Mouse (Mus musculus) stomach, embryonic 14.5 days (tissue): ENCODE measurements around the gene Ptgds. TPM values are rescaled to one million over a fixed set of nuclear protein-coding genes. Genes with fewer than 3 reads are reported as not detected.

Source experiments
- ATAC-seq: fragments of 200-750 bp; cut with Nextera tagmentation; 2 replicates; pipeline ENCODE4 v1.8.0; 2017; ENCODE audit warnings: low read depth, moderate TSS enrichment; ENCODE audit not compliant: insufficient number of reproducible peaks, insufficient read depth, low FRiP score
- H3K27ac ChIP-seq: fragments of 300-500 bp; sonication (generic); 2 replicates; pipeline ENCODE4 v1.5.1; 2014; ENCODE audit warnings: mild to moderate bottlenecking, low read length, moderate library complexity, mixed read lengths
- H3K27me3 ChIP-seq: fragments of 300-500 bp; sonication (generic); 2 replicates; pipeline ENCODE4 v1.6.1; 2014; ENCODE audit warnings: low read length, control low read depth, mixed read lengths; ENCODE audit not compliant: control insufficient read depth, insufficient read depth
- H3K36me3 ChIP-seq: fragments of 300-500 bp; sonication (generic); 2 replicates; pipeline ENCODE4 v1.6.1; 2014; ENCODE audit warnings: mild to moderate bottlenecking, control low read depth, low read length, moderate library complexity, mixed read lengths; ENCODE audit not compliant: control insufficient read depth, insufficient read depth
- H3K4me1 ChIP-seq: fragments of 300-500 bp; sonication (generic); 2 replicates; pipeline ENCODE4 v1.6.1; 2014; ENCODE audit warnings: low read length, control low read depth, mixed read lengths; ENCODE audit not compliant: control insufficient read depth, insufficient read depth
- H3K4me2 ChIP-seq: fragments of 300-500 bp; sonication (generic); replicated peaks from 2 replicates; pipeline ENCODE4 v1.6.1; 2014; ENCODE audit warnings: low read depth, low read length, control low read depth
- H3K4me3 ChIP-seq: fragments of 300-500 bp; sonication (generic); 2 replicates; pipeline ENCODE4 v1.5.1; 2014; ENCODE audit warnings: low read depth, low read length, control low read depth
- H3K9ac ChIP-seq: fragments of 300-500 bp; sonication (generic); replicated peaks from 2 replicates; pipeline ENCODE4 v1.6.1; 2014; ENCODE audit warnings: low read depth, mild to moderate bottlenecking, control low read depth, low read length, moderate library complexity, mixed read lengths
- H3K9me3 ChIP-seq: fragments of 300-500 bp; sonication (generic); 2 replicates; pipeline ENCODE4 v1.6.1; 2016; ENCODE audit warnings: low read depth, low read length, control low read depth; ENCODE audit not compliant: control insufficient read depth
- WGBS: fragments of 180-500 bp; shearing (Covaris S2); extraction: QIAGEN DNeasy Blood & Tissue Kit; methylation state at CpG from one replicate; pipeline ENCODE4 v1.1.7; 2014; 5-methylcytosine and 5-hydroxymethylcytosine counted together
- polyA plus RNA-seq: library from polyadenylated mRNA; unstranded; fragments of >200 nt; fragmentation: Nextera tagmentation; extraction: Ambion mirVana; gene quantifications from 2 replicates; pipeline ENCODE4 v1.2.1, GENCODE M21; 2014

Gene Ptgds
- polyA plus RNA-seq, 1 experiment from 2014 or later: 5.3 TPM

DNA sequence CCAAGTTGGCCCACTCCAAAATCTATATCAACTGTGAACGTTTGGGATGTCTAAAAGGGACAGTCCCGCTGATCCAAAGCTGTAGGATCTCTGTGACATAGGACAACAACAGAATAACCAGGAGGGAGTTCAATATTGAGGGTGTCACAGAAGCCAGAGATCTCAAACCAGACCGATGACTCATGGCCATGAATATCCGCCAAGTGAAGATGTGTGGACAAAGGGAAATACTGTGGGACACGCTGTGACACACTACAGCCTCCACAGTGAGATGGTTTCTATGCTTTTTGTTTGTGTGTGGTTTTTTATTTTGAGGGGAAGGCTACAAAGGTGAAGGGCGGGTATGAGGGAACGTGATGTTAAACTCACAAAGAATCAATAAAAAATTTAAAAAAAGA lies 18.8 kb upstream of the Ptgds start:
- Histone ChIP-seq H3K4me2 (no peak overlapping the region), H3K9ac (no peak overlapping the region), H3K36me3 (no peaks in the 10 kb centered on the region), H3K27me3 (no peaks in the 10 kb centered on the region), H3K4me1 (no peaks in the 10 kb centered on the region), H3K4me3 (no peak overlapping the region), H3K9me3 (no peaks in the 10 kb centered on the region), H3K27ac (no peak overlapping the region)
- WGBS: 76% methylated on average over 7 of the region's 7 CpGs
- no peak for ATAC-seq

DNA sequence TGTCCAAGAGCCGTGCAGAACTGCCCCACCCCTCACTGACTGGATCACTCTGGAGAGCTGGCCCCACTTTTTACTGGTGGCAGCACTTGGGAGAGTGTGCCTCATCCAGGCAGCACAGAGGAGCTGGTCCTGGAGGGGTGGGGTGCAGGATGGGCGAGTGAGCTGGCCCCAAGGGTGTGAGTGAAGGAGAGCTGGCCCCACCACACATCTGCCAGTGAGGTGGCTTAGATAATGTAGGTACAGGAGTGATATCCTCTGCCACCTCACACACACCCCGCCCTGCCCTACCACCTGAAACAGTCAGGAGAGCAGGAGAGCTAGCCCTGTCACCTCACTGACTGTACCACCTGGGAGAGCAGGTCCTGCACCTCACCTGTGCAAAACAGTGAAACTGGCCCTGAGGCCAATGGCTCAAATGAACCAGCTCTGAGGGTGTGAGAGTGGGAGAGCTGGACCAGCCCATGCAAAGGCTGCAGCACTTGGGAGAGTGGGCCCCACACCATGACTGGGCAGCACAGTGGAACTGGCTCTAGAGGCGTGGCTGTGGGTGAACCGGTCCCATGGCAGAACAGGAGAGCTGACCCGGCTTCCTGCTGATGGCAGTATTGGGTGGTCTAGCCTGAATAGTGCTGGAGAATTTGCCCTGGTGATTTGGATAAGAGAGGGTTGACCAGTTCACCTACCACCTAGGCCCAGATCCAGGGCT lies 18.3 kb upstream of the Ptgds start:
- Histone ChIP-seq H3K36me3 (no peaks in the 10 kb centered on the region), H3K9ac (no peak overlapping the region), H3K4me2 (no peak overlapping the region), H3K27me3 (no peaks in the 10 kb centered on the region), H3K9me3 (no peaks in the 10 kb centered on the region), H3K4me3 (no peak overlapping the region), H3K4me1 (no peaks in the 10 kb centered on the region), H3K27ac (no peak overlapping the region)
- no peak for ATAC-seq
- 66% methylated on average over 6 of the region's 6 CpGs for WGBS

DNA sequence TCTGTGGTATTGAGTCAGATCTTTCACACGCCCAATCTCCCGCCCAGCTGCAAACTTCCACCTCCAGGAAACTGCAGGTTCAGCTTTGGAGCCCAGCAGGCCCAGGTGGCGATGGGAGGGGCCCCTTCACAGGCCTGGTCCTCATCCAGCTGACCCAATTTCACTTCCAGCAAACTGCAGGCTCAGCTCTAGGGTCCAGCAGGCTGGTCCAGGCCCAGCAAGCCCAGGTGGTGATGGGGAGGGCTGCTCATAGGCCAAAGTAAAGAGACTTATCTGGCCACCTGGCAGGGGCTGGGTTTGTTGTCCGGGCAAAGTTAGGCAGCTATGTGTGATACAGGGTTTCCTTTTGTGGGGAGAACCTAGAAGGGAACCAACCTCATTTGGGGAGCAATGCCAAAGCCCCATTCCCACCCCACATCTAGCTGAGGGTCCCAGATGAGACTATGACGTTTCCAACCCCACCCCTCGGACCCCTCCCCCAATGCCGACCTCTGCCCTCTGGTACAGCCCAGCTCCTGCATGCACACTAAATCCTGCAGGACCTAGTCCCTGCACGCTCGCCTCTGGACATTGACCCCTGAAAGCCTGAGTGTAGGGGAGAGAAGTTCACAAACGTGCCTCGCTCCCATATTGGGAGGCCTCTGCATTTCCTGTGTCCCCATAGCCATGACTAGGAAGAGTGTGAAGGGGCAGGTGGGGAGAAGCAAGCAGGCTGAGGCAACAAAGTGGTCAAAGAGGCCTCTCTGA lies 15.2 kb upstream of the Ptgds start:
- Histone ChIP-seq H3K27me3 (no peaks in the 10 kb centered on the region), H3K4me2 (no peak overlapping the region), H3K4me3 (no peak overlapping the region), H3K9me3 (no peaks in the 10 kb centered on the region), H3K27ac (no peak overlapping the region), H3K4me1 (no peaks in the 10 kb centered on the region), H3K36me3 (no peaks in the 10 kb centered on the region), H3K9ac (no peak overlapping the region)
- WGBS: 55% methylated on average over 11 of the region's 11 CpGs
- no peak; the same call in 1 of the 2 replicates for ATAC-seq

DNA sequence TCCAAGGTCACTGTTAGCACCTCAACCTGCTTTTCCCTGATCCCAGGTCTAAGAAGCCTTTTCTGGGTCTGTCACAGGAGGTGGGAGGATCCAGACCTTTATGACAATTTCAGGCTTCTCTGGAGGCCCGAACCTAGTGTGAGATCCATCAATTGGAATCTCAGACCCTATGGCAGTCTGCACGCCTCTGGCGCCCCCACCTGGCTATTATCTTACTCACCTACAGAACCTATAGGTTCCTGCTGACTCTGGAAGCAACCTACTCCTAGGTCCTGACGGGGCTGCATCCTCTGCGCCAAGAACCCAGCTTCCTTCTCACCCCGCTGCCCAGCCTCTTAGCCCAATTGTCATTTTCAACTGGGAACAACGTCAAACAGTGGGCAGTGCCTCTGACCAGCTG lies 13.1 kb upstream of the Ptgds start:
- no peak for ATAC-seq
- whole genome bisulfite sequencing: 20% methylated on average over 7 of the region's 7 CpGs
- no peaks in the 10 kb centered on the region for H3K27me3 ChIP-seq

DNA sequence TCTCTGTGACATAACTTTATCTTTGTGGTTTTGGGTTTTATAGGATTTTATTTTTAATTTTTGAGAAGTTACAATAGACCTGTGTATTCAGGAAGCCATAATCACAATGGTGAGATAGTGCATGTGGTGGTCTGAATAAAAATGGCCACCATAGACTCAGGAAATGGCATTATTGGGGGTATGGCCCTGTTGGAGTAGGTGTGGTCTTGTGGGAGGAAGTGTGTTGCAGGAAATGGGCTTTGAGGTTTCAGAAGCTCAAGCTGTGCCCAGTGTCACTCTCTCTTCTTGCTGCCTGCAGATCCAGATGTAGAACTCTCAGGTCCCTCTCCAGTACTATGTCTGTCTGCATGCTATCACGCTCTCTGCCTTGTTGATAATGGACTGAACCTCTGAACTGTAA lies 10.7 kb upstream of the Ptgds start:
- no peak for ATAC-seq
- no peaks in the 10 kb centered on the region for H3K27me3 ChIP-seq
- WGBS: 93% methylated on average over 1 of the region's 1 CpGs
- H3K9ac ChIP-seq: no peak overlapping the region
- no peaks in the 10 kb centered on the region for H3K4me1 ChIP-seq
- H3K4me3 ChIP-seq: no peak overlapping the region
- no peaks in the 10 kb centered on the region for H3K9me3 ChIP-seq
- no peak overlapping the region for H3K4me2 ChIP-seq
- H3K36me3 ChIP-seq: no peaks in the 10 kb centered on the region
- H3K27ac ChIP-seq: no peak overlapping the region

More for the DNA sequence above, 13.1 kb upstream of the Ptgds start:
- Histone ChIP-seq H3K4me3 (no peak overlapping the region), H3K9me3 (no peaks in the 10 kb centered on the region), H3K36me3 (no peaks in the 10 kb centered on the region), H3K9ac (no peak overlapping the region), H3K27ac (no peak overlapping the region), H3K4me2 (no peak overlapping the region), H3K4me1 (no peaks in the 10 kb centered on the region)

DNA sequence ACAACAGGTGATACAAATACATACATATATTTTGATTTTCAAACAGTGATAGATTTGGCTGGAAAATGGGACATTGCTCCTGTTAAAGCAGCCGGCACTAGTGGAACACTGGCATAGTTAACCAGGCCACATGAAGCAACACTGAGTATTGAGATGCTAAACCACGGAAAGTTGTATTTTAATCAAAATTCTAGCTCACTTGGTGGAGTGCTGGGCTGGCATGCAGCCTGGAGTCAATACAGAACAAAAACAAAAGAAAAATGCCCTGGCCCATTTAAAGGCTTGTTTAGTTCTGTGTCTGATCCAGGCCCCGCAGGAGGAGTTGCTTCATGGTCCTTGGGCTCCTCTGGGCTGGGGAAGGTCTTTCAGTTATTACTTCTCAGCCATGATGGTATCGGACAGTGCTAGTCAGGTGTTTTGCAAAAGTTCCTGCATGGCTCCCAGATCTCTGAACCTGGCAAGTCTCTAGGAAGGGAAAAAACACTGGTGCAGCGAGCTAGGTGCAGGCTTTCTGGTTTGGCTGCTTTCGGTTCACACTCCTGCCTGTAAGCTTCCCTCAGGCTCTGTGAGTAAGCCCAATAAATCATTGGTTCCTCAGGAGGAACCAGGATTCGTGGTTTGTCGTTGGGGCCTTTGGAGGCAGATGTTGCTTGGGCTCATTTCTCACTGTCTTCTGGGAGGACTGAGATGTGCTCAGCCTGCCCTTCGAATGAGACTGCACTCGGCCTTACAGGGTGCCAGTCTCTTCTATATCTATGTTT lies 9.9 kb upstream of the Ptgds start:
- no peaks in the 10 kb centered on the region for H3K27me3 ChIP-seq
- no peak for ATAC-seq
- no peak overlapping the region for H3K4me2 ChIP-seq
- H3K9me3 ChIP-seq: no peaks in the 10 kb centered on the region
- H3K27ac ChIP-seq: no peak overlapping the region
- no peaks in the 10 kb centered on the region for H3K4me1 ChIP-seq
- no peaks in the 10 kb centered on the region for H3K36me3 ChIP-seq
- H3K4me3 ChIP-seq: no peak overlapping the region
- no peak overlapping the region for H3K9ac ChIP-seq
- 54% methylated on average over 10 of the region's 10 CpGs for WGBS

DNA sequence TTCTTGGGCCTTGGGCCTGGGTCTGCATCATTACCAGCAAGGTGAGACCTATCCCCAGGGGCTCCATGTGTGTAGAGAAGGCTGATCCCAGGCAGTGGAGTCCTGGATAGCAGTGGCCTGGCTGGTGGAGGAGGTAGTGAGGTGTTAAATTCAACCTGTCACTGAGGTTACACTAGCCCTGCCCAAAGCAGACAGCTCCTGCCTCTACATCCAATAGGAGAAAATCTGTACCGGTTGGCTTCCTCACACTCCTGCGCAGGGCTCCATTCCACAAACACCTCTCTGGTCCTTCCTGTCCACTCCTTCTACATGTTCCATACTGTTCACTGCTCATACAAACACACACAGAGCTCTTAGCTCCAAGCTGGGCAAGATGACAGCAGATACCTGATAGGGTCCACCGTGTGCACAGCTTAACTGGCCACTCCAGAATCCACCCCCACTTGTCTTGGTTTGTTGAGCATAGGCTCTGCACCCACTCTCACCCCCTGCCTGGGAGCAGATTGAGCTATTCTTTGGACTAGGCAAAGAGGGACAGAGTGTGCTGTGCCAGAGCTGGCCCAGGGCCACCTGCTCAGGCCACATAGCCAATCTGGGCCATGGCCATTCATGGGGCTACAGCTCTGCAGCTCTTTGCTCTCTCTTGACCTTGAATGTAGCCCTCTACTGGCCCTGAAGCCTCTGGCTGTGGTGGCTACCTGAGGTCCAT lies 8.3 kb upstream of the Ptgds start:
- H3K27ac ChIP-seq: no peak overlapping the region
- no peak overlapping the region for H3K4me3 ChIP-seq
- no peak for ATAC-seq
- no peaks in the 10 kb centered on the region for H3K36me3 ChIP-seq
- WGBS: 88% methylated on average over 3 of the region's 3 CpGs
- no peak overlapping the region for H3K9ac ChIP-seq
- no peaks in the 10 kb centered on the region for H3K27me3 ChIP-seq
- no peaks in the 10 kb centered on the region for H3K9me3 ChIP-seq
- H3K4me2 ChIP-seq: no peak overlapping the region
- H3K4me1 ChIP-seq: no peaks in the 10 kb centered on the region

DNA sequence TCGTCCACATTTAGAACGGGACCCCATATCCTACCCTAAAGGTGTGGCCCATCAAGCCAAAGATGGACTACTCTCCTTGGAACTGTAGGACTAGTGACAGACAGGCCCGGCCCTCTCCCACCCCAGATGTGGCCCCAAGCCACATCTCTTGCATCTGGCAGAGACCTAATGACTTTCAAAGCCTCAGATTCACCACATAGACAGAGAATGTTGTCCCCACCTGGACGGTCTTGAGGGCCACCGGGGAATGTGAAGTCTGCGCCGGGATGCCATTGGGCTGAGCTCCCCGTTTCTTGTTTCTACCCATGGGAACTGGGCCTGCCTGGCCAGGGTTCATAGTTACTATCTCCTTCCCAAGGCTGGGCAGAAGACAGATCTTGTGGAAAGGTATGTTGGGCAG lies 7.7 kb upstream of the Ptgds start:
- ATAC-seq: no peak
- H3K4me2 ChIP-seq: no peak overlapping the region
- WGBS: 81% methylated on average over 8 of the region's 8 CpGs

More for the DNA sequence above, 7.7 kb upstream of the Ptgds start:
- H3K9me3 ChIP-seq: no peaks in the 10 kb centered on the region
- no peaks in the 10 kb centered on the region for H3K27me3 ChIP-seq
- H3K9ac ChIP-seq: no peak overlapping the region
- H3K4me1 ChIP-seq: no peaks in the 10 kb centered on the region
- H3K27ac ChIP-seq: no peak overlapping the region
- H3K36me3 ChIP-seq: no peaks in the 10 kb centered on the region
- H3K4me3 ChIP-seq: no peak overlapping the region
